Mouse (Mus musculus) hindbrain, embryonic 12.5 days (tissue): ENCODE measurements at regions not wholly inside any gene's neighbourhood (a gene's known extent, or its start where the extent isn't known, plus 50 kb on each side); places are given as distances from the start of the nearest gene placed in this dataset.

Experiments used
- ATAC-seq: fragments of 200-750 bp; cut with Nextera tagmentation; 2 replicates; pipeline ENCODE4 v1.8.0; 2017; ENCODE audit warnings: moderate TSS enrichment; ENCODE audit not compliant: low FRiP score
- H3K27ac ChIP-seq: fragments of 300-500 bp; sonication (generic); 2 replicates; pipeline ENCODE4 v1.5.1; 2016; ENCODE audit warnings: mild to moderate bottlenecking
- H3K27me3 ChIP-seq: fragments of 300-500 bp; sonication (generic); 2 replicates; pipeline ENCODE4 v1.6.1; 2016; ENCODE audit warnings: mild to moderate bottlenecking
- H3K36me3 ChIP-seq: fragments of 300-500 bp; sonication (generic); 2 replicates; pipeline ENCODE4 v1.6.1; 2016; ENCODE audit warnings: mild to moderate bottlenecking
- H3K4me1 ChIP-seq: fragments of 300-500 bp; sonication (generic); 2 replicates; pipeline ENCODE4 v1.6.1; 2016
- H3K4me2 ChIP-seq: fragments of 300-500 bp; sonication (generic); replicated peaks from 2 replicates; pipeline ENCODE4 v1.6.1; 2016; ENCODE audit warnings: mild to moderate bottlenecking
- H3K4me3 ChIP-seq: fragments of 300-500 bp; sonication (generic); 2 replicates; pipeline ENCODE4 v1.5.1; 2016; ENCODE audit warnings: mild to moderate bottlenecking
- H3K9ac ChIP-seq: fragments of 300-500 bp; sonication (generic); 2 replicates; pipeline ENCODE4 v1.6.1; 2016; ENCODE audit warnings: mild to moderate bottlenecking, moderate library complexity
- H3K9me3 ChIP-seq: fragments of 300-500 bp; sonication (generic); replicated peaks from 2 replicates; pipeline ENCODE4 v1.6.1; 2016; ENCODE audit warnings: mild to moderate bottlenecking
- WGBS: fragments of 180-500 bp; shearing (Covaris S2); methylation state at CpG from one replicate; pipeline ENCODE4 v1.1.7; 2016; 5-methylcytosine and 5-hydroxymethylcytosine counted together

GRCm38 (mm10) chr16:15103938-15104337 is 197.5 kb downstream of the Efcab1 start:
- no peaks in the 10 kb centered on the region for H3K27me3 ChIP-seq
- no peak overlapping the region for H3K9ac ChIP-seq
- no peaks in the 10 kb centered on the region for H3K4me1 ChIP-seq
- no peak for ATAC-seq
- H3K4me3 ChIP-seq = no peak overlapping the region
- no peak overlapping the region for H3K4me2 ChIP-seq
- 50% methylated on average over 1 of the region's 1 CpGs for WGBS
- H3K9me3 ChIP-seq = no peaks in the 10 kb centered on the region
- H3K27ac ChIP-seq = no peak overlapping the region
- no peaks in the 10 kb centered on the region for H3K36me3 ChIP-seq

- Histone ChIP-seq H3K4me1 (no peaks in the 10 kb centered on the region), H3K4me2 (no peak overlapping the region), H3K9ac (no peak overlapping the region), H3K9me3 (no peaks in the 10 kb centered on the region), H3K4me3 (no peak overlapping the region), H3K36me3 (no peaks in the 10 kb centered on the region), H3K27me3 (no peaks in the 10 kb centered on the region), H3K27ac (no peak overlapping the region)
- ATAC-seq = no peak
- WGBS = 85% methylated on average over 1 of the region's 1 CpGs
Observed at GRCm38 (mm10) chr16:15107234-15107633, 200.8 kb downstream of the Efcab1 start.

- no peaks in the 10 kb centered on the region for H3K36me3 ChIP-seq
- no peak for ATAC-seq
- no peaks in the 10 kb centered on the region for H3K4me1 ChIP-seq
- no peak overlapping the region for H3K4me3 ChIP-seq
- no peak overlapping the region for H3K4me2 ChIP-seq
- H3K27ac ChIP-seq = no peak overlapping the region
- WGBS = 87% methylated on average over 2 of the region's 2 CpGs
- H3K9ac ChIP-seq = no peak overlapping the region
- no peaks in the 10 kb centered on the region for H3K9me3 ChIP-seq
- no peaks in the 10 kb centered on the region for H3K27me3 ChIP-seq
Observed at GRCm38 (mm10) chr16:15113131-15113530, 204.1 kb upstream of the Gm21897 start.

- H3K4me2 ChIP-seq = no peak overlapping the region
- H3K9ac ChIP-seq = no peak overlapping the region
- no peaks in the 10 kb centered on the region for H3K27me3 ChIP-seq
- no peaks in the 10 kb centered on the region for H3K36me3 ChIP-seq
- H3K9me3 ChIP-seq = no peaks in the 10 kb centered on the region
- no peak overlapping the region for H3K27ac ChIP-seq
- no peaks in the 10 kb centered on the region for H3K4me1 ChIP-seq
- 53% methylated on average over 5 of the region's 5 CpGs for WGBS
- no peak for ATAC-seq
- H3K4me3 ChIP-seq = no peak overlapping the region
Observed at GRCm38 (mm10) chr16:15113989-15114556, 203.2 kb upstream of the Gm21897 start.

DNA sequence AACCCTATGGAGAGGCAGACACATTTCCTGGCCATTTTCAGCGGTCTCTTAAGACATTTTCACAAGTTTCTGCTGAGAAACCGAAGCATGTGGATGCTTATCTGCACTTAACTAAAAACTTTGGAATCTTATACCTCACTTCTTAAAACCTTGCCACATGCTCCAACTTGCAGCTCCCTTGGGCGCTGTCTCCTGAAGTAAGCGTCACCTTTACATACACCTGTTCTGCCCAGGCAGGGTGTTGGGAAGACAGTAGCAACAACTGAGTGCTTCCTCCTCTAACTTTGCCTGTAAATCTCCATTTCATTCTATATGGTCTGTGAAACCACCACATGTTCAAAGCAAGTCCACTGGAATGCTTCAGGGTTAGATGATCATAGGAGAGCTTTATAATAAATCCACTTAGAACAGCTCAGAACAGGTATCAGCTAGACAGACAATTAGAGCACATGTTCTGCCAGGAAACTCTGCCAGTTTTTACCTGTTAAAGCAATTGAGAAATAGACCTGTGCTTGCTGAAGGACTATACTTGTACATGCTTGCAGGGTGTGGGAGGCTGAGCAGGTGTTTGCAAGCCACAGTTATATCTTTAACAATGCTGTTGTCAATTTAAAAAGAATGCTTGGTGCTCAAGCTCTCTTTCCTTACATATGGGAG is 202.6 kb upstream of the Gm21897 start:
- Histone ChIP-seq H3K4me1 (no peaks in the 10 kb centered on the region), H3K4me3 (no peak overlapping the region), H3K27me3 (no peaks in the 10 kb centered on the region), H3K36me3 (no peaks in the 10 kb centered on the region), H3K9me3 (no peaks in the 10 kb centered on the region), H3K9ac (no peak overlapping the region), H3K27ac (no peak overlapping the region), H3K4me2 (no peak overlapping the region)
- WGBS = 76% methylated on average over 4 of the region's 4 CpGs
- ATAC-seq = no peak

DNA sequence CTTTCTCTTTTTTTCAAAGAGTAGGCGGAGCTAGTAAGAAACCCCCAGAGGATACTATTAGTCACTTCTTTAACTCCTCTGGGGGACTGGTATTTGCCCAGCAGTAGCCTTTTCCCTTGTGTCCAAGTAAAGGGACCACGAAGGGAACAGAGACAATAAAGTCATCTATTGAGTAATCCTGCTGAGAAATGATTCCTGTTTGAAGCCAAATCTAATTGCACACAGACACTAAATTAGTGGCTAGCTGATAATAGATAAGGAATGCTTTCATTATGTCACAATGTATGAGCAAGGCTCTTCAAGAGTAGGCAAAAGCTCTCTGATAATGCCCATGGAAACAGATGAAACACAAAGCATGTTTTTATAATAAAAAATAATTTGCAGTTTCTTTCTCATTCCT is 201.9 kb upstream of the Gm21897 start:
- Histone ChIP-seq H3K4me2 (no peak overlapping the region), H3K4me1 (no peaks in the 10 kb centered on the region), H3K4me3 (no peak overlapping the region), H3K27me3 (no peaks in the 10 kb centered on the region), H3K36me3 (no peaks in the 10 kb centered on the region), H3K9me3 (no peaks in the 10 kb centered on the region), H3K27ac (no peak overlapping the region), H3K9ac (no peak overlapping the region)
- 49% methylated on average over 2 of the region's 2 CpGs for WGBS
- no peak for ATAC-seq

DNA sequence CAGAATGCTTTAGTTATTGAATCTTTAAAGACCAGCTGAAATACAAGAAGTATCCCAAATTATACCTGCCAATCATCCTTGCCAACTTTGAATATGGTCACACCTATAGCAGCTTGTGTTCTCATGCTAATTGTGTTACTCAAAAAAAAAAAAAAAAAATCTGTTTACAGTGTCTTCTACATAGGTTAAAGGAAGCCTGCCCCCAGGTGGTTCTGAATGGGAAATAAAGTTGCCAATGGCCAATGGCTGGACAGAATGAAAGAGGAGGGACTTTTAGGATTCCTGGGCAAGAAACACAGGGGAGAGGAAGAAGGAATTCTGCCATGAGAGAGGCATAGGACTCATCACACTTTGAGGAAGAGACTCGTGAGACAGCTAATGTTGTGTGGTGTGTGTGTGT is 197.5 kb upstream of the Gm21897 start:
- WGBS = 86% methylated on average over 1 of the region's 1 CpGs
- H3K4me3 ChIP-seq = no peak overlapping the region
- H3K9me3 ChIP-seq = no peaks in the 10 kb centered on the region
- no peaks in the 10 kb centered on the region for H3K36me3 ChIP-seq
- no peak overlapping the region for H3K27ac ChIP-seq
- no peaks in the 10 kb centered on the region for H3K4me1 ChIP-seq
- no peak overlapping the region for H3K4me2 ChIP-seq
- H3K27me3 ChIP-seq = no peaks in the 10 kb centered on the region
- no peak overlapping the region for H3K9ac ChIP-seq
- ATAC-seq = no peak

GRCm38 (mm10) chr16:15128996-15129395 is 188.3 kb upstream of the Gm21897 start:
- no peaks in the 10 kb centered on the region for H3K36me3 ChIP-seq
- H3K9ac ChIP-seq = no peak overlapping the region
- H3K27ac ChIP-seq = no peak overlapping the region
- H3K4me3 ChIP-seq = no peak overlapping the region
- WGBS = 88% methylated on average over 2 of the region's 2 CpGs
- ATAC-seq = no peak
- no peaks in the 10 kb centered on the region for H3K4me1 ChIP-seq
- H3K27me3 ChIP-seq = no peaks in the 10 kb centered on the region
- H3K4me2 ChIP-seq = no peak overlapping the region
- H3K9me3 ChIP-seq = no peaks in the 10 kb centered on the region

GRCm38 (mm10) chr16:15129806-15130205 is 187.5 kb upstream of the Gm21897 start:
- H3K4me2 ChIP-seq = no peak overlapping the region
- H3K9me3 ChIP-seq = no peaks in the 10 kb centered on the region
- no peak overlapping the region for H3K4me3 ChIP-seq
- no peaks in the 10 kb centered on the region for H3K27me3 ChIP-seq
- 88% methylated on average over 2 of the region's 2 CpGs for WGBS
- no peaks in the 10 kb centered on the region for H3K36me3 ChIP-seq
- no peaks in the 10 kb centered on the region for H3K4me1 ChIP-seq
- H3K27ac ChIP-seq = no peak overlapping the region
- H3K9ac ChIP-seq = no peak overlapping the region
- no peak for ATAC-seq

- ATAC-seq = no peak
- no peaks in the 10 kb centered on the region for H3K9me3 ChIP-seq
- no peak overlapping the region for H3K9ac ChIP-seq
- no peaks in the 10 kb centered on the region for H3K4me1 ChIP-seq
- H3K27me3 ChIP-seq = no peaks in the 10 kb centered on the region
- no peak overlapping the region for H3K4me2 ChIP-seq
- no peak overlapping the region for H3K4me3 ChIP-seq
- H3K27ac ChIP-seq = no peak overlapping the region
- WGBS = 79% methylated on average over 2 of the region's 2 CpGs
- H3K36me3 ChIP-seq = no peaks in the 10 kb centered on the region
Observed at GRCm38 (mm10) chr16:15157852-15158251, 159.4 kb upstream of the Gm21897 start.

DNA sequence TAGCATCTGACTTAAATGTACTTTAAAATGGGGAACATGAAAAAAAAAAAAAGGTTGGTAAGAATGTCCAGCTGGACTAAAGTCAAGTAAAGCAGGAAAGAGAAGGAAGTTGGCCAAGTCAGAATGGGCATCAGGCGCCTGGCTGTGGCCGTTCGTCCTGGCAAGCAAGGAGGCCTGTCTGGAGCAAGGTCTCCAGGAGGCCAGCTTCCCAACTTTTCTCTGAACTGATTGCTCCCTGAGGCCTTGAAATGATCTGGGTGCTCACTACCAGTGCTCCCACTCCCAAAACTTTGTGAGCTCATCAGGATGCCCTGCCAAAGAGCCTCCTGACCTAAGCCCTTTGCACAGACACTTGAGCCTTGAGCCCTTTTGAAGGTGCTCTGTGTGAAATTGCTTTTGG is 141.7 kb upstream of the Gm21897 start:
- ATAC-seq = no peak
- H3K4me3 ChIP-seq = no peak overlapping the region
- H3K4me2 ChIP-seq = no peak overlapping the region
- H3K9me3 ChIP-seq = peaks cover 21% of the 10 kb centered on the region
- no peak overlapping the region for H3K27ac ChIP-seq
- H3K9ac ChIP-seq = no peak overlapping the region
- H3K27me3 ChIP-seq = no peaks in the 10 kb centered on the region
- WGBS = 94% methylated on average over 3 of the region's 3 CpGs
- H3K4me1 ChIP-seq = no peaks in the 10 kb centered on the region
- H3K36me3 ChIP-seq = no peaks in the 10 kb centered on the region

GRCm38 (mm10) chr16:15185714-15186113 is 131.5 kb upstream of the Gm21897 start:
- WGBS = 79% methylated on average over 1 of the region's 1 CpGs
- no peaks in the 10 kb centered on the region for H3K27me3 ChIP-seq
- 0 out of 2 replicates have a peak, but pooled peaks cover 1% of the 10 kb centered on the region for H3K9me3 ChIP-seq
- H3K36me3 ChIP-seq = no peaks in the 10 kb centered on the region
- H3K4me1 ChIP-seq = no peaks in the 10 kb centered on the region
- H3K27ac ChIP-seq = no peak overlapping the region
- no peak overlapping the region for H3K9ac ChIP-seq
- no peak overlapping the region for H3K4me3 ChIP-seq
- H3K4me2 ChIP-seq = no peak overlapping the region
- no peak for ATAC-seq

- Histone ChIP-seq H3K9me3 (no peaks in the 10 kb centered on the region), H3K4me1 (no peaks in the 10 kb centered on the region), H3K27me3 (no peaks in the 10 kb centered on the region), H3K4me2 (no peak overlapping the region), H3K9ac (no peak overlapping the region), H3K36me3 (no peaks in the 10 kb centered on the region), H3K27ac (no peak overlapping the region), H3K4me3 (no peak overlapping the region)
- 56% methylated on average over 6 of the region's 6 CpGs for WGBS
- no peak for ATAC-seq
Observed at GRCm38 (mm10) chr16:15194926-15195711, 122.1 kb upstream of the Gm21897 start.
